Mouse (Mus musculus) kidney, adult 18-20 months (tissue): ENCODE results near the gene Grtp1.

ENCODE experiments used
- DNase-seq: peaks from one replicate; pipeline ENCODE4 v3.0.0; 2021

Grtp1 gene

DNA sequence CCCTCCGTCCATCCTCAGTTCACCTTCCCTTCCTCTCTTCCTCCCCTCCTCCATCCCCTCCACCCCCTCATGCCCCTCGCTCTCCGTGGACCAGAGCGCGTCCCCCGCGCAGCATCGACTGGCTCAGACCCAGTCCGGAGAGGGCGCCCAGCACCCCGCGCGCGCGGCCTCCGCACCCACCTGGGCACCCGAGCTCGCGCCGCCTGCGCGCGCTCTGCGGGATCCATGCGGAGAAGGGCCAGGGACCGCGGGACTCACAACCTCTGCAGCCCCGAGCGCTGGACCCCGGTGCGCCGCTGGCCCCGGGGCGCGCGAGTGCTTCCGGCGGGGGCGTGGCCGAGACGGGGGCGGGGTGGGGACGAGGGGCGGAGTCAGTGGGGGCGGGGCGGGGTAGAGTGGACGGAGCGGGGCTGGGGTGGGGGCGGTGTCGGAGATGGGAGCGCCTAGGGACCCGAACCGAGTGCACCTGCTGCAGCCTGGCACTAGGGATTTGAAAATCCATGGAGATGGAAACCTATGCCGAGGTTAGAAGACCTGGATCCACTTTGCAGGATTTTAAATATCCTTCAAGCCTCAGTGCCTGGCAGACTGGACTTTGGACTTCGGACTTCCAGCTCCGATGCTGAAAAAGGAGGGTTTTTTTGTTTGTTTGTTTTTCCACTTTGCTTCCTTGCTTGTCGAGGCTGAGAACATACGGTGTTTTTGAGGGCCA, at the start of gene Grtp1:
Gene Grtp1 (minus strand): TSS at position 320 of the 712 bp plus-strand sequence.
- DNase-seq = peak; percentile 73

- no peak for DNase-seq
Observed at GRCm38 (mm10) chr8:13244343-13244880, 44.0 kb upstream of the Grtp1 start.

- no peak for DNase-seq
Observed at GRCm38 (mm10) chr8:13242985-13243870, 42.8 kb upstream of the Grtp1 start.

DNA sequence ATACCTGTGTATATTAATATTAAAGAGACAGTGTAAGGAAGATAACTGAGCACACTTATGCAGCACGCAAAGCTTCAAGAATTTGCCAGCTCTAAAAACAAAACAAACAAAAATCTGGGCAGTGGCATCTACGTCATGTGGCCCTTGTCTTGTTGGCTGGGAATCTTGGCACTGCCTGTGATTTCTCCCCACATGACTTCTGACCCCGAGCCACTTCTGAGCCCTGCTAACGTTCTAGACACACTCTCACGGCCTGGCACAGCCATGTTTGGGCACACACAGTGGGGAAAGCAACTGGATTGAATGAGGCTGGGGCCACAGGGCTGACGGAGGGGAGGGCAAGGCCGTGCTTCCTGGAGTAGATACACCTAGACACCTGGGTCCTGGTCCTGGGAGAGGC, 40.3 kb upstream of the Grtp1 start:
- peak; percentile 39 for DNase-seq

GRCm38 (mm10) chr8:13240055-13240454, 39.6 kb upstream of the Grtp1 start:
- no peak for DNase-seq

DNA sequence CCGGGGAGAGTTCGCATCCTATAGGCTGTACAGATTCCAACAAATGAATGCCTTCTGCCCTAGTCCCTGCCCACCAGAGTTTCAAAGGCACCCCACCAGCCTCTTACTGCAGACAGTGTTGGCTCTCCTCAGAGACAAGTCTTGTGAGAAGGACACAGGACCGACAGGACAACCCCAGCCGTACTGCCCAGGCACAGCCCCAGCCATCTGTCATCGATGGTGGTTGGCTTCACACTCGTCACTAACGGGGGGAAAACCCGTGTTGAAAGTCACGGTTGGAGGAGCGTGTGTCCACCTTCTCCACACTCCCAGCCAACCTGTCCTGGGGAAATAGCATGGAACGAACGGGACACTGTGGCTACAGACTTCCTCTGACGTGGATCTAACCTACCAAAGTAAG, 34.4 kb upstream of the Grtp1 start:
- no peak for DNase-seq

DNA sequence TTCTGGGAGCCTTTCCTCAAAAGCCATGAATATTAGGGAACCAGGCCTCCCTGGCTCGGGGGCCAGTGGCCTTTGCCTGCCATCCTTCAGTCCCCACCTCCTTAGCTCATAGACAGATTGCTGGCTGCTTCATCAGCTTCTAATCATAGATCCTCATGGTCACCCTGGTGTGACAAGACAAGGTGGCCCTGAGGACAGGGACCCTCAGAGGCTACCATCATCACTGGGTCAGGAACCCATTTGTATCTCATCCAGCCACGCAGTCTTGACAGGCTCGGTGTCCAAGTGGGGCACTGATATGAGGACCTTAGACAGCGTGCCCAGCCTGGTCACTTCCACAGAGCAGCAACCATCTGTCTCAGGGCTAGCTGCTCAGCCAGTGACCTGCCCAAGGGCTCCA, 30.1 kb upstream of the Grtp1 start:
- DNase-seq = no peak

- no peak for DNase-seq
Observed at GRCm38 (mm10) chr8:13229802-13230201, 29.4 kb upstream of the Grtp1 start.

DNA sequence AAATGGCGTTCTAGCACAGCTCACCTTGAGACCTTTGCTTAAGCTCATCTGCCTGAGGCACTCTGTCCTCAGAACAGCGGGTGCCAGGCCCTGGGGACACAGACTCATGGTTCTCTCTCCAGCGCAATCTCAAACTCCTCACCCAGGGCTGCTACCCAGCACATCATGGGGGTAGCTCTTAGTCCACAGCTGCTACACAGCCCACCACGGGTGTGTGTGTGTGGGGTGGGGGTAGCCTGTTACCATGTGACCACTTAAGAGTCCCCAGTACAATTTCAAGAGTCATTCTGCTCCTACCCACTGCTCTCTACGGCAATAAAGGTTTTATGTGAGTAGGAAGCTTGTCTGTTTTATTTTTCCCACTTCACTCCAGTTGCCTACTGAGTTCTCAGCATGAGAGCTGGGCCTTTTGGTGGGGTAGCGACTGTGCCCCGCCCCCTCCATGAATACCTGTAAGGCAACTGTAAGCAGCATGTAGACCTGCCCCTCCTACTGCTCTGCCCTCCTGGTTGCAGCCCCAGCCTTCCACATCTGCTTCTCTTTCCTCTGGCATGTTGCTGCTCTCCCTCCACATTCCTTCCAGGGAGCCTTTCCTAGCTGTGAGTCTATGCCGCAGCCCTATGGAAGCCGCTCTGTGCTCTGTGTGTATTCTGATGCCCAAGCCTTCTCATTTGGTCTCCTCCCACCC, 28.6 kb upstream of the Grtp1 start:
- DNase-seq = no peak

GRCm38 (mm10) chr8:13227184-13227583, 26.8 kb upstream of the Grtp1 start:
- no peak for DNase-seq

- DNase-seq = no peak
Observed at GRCm38 (mm10) chr8:13226288-13226687, 25.9 kb upstream of the Grtp1 start.

DNA sequence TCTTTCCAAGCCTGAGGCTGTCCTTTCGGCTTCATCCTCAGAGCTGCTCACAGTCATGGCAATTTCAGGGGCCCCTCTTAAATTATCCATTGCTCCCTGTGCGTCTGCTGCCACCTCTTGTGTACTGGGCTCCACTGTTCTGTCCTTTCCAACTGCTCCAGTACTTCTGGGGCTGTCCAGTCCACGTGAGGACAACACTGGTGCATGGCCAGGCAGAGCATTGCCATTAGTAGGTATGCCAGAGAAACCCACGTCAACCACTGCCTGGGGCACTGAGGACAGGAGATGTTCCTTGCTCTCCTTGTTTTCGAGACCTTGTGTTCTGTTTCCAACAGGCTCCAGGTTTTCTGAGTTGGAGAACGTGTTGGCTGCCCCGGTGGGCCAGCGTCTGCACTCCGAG, 24.0 kb upstream of the Grtp1 start:
- no peak for DNase-seq

DNA sequence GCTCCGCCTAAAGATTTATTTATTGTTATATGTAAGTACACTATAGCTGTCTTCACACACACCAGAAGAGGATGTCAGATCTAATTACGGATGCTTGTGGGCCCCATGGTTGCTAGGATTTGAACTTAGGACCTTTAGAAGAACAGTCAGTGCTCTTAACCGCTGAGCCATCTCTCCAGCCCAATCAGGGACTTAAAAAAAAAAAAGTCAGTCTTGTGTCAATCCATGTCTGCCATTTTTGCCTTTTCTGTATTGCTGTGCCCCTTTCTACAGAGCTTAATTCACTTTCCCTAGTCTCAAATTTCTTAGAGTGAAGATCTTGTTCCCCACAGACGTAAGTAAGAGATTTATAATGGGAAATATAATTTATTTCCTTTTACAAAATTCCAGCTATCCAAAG, 18.0 kb upstream of the Grtp1 start:
- DNase-seq = no peak

- no peak for DNase-seq
Observed at GRCm38 (mm10) chr8:13217986-13218385, 17.6 kb upstream of the Grtp1 start.

GRCm38 (mm10) chr8:13217093-13217492, 16.7 kb upstream of the Grtp1 start:
- DNase-seq = no peak

- DNase-seq = no peak
Observed at GRCm38 (mm10) chr8:13216386-13216785, 16.0 kb upstream of the Grtp1 start.

DNA sequence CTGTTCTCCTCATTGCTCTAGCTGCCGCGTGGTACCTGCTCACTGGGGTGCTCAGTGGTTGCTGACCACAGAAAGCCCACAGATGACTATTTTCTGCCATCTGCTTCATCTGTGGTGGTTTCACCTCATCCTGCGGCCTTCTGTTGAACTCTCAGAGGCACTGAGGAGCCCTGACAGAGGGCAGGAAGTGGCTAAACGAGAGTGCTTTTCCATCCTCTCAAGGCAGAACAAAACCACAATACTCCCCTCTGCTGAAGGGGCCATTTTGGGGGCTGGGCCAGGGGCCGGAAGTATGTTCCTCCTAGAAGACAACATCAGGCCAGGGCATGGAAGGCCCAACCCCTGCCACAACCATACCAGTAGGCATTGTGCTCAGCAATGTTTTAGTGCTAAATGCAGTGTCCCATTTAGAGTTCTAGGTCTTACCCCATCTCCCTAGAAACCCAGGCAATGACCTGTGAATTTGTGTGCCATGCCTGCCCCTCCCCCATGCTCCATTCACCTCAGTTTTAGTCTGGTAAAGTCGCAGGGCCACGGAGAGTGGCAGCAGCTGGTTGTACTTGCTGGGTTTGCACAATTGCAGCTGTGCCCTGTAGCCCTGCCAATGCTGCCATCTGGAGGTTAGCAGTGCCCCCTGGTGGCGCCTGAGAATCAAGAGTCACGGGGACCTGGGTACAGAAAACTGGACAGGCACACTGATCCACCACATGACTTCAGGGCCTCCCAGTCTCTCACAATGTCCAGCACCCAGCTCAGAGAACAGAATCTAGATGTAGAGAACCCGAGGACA, 13.3 kb upstream of the Grtp1 start:
- peak; percentile 90 for DNase-seq

- DNase-seq = no peak
Observed at GRCm38 (mm10) chr8:13209770-13210169, 9.3 kb upstream of the Grtp1 start.

- no peak for DNase-seq
Observed at GRCm38 (mm10) chr8:13208627-13209355, 8.4 kb upstream of the Grtp1 start.

- no peak for DNase-seq
Observed at GRCm38 (mm10) chr8:13206290-13206689, 5.9 kb upstream of the Grtp1 start.

- DNase-seq = no peak
Observed at GRCm38 (mm10) chr8:13205311-13205710, 4.9 kb upstream of the Grtp1 start.
